In the genomic region with DNA sequence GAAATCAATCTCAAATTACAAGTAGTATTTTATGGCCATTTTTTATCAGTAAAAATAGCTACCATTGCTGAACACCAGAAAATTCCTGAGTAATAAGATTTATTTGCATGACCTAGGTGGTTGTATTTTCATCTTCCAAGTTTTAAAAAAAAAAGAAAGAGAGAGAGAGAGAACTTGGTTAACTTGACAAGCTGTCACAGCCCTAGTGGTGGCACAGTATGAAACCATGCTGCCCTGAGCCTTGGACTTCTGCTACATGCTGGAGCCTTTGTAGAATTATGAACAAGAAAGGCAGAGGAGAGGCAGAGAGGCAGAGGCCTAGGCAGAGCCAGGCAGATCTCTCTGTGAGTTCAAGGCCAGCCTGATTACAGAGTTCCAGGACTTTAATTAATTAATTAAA, we compare ENCODE assay signal across 20 mouse cellular contexts. TPM values are rescaled to one million over a fixed set of nuclear protein-coding genes. Genes with fewer than 3 reads are reported as not detected.
DNase-seq lines count a peak whose midpoint lies in the region; ATAC-seq and TF ChIP-seq lines count a peak whose summit lies in the region.
"Had no signal": no experiment of that assay in that cellular context is flagged by ENCODE, and none has a peak within 500 bp of the region (broad histone marks: within the 10 kb centered on the region; RNA-seq: fewer than 3 reads in every experiment).

No protein-coding gene starts in this region.

- no peak overlapping the region for H3K27ac ChIP-seq in midbrain, embryonic 11.5 days (ENCODE audit: low read depth, low read length)
- H3K27ac ChIP-seq in midbrain, embryonic 13.5 days: no peak overlapping the region
- peak overlapping the region; percentile 65; the same call in 1 of the 2 replicates for H3K27ac ChIP-seq in CH12.LX (ENCODE audit: insufficient read depth, low read depth)
- no peak overlapping the region for H3K27ac ChIP-seq in liver, embryonic 12.5 days
- H3K27ac ChIP-seq: kidney, postnatal 0 days; lung, embryonic 15.5 days; midbrain, embryonic 12.5 days had no signal

- H3K79me2 ChIP-seq in CH12.LX (replicated peaks; ENCODE audit: control insufficient read depth, extremely low read depth, insufficient read depth, poor library complexity, severe bottlenecking): peaks cover 67% of the 10 kb centered on the region

- ATAC-seq in midbrain, embryonic 11.5 days (ENCODE audit: low FRiP score): no peak
- ATAC-seq in midbrain, embryonic 13.5 days: no peak
- no peak for ATAC-seq in liver, embryonic 12.5 days
- ATAC-seq: forebrain, postnatal 0 days; intestine, embryonic 16.5 days had no signal

- in situ Hi-C loops in CH12.LX (cut with MboI; ENCODE audit: low pct_ligation_motif_present, low pct_unique_long_range_greater_than_20kb, low sequenced_read_pairs): no loop called here

- TF ChIP-seq POLR2A in CH12.LX (IDR thresholded peaks at IDR 0.05; ENCODE audit: low read depth, low read length): peak; percentile 41; the same call in 1 of the 2 replicates

- no peak overlapping the region for H3K4me3 ChIP-seq in midbrain, embryonic 11.5 days (ENCODE audit: low read depth, low read length)
- no peak overlapping the region for H3K4me3 ChIP-seq in midbrain, embryonic 13.5 days (replicated peaks)
- peak overlapping the region in 2 of 3 experiments; percentile 15 to 55 for H3K4me3 ChIP-seq in CH12.LX (replicated peaks in 1 of 3; ENCODE audit: low read depth in 2 of 3, low read length in 2 of 3, poor library complexity in 1 of 3)
- peak overlapping the region; percentile 28; the same call in 1 of the 2 replicates for H3K4me3 ChIP-seq in liver, embryonic 12.5 days
- H3K4me3 ChIP-seq: lung, embryonic 15.5 days; midbrain, embryonic 12.5 days had no signal

- H3K4me1 ChIP-seq in midbrain, embryonic 11.5 days (ENCODE audit: control insufficient read depth, insufficient read depth, low read length): no peaks in the 10 kb centered on the region
- H3K4me1 ChIP-seq in midbrain, embryonic 13.5 days (replicated peaks): 0 out of 2 replicates have a peak, but pooled peaks cover 3% of the 10 kb centered on the region
- peaks cover 29 to 66% of the 10 kb centered on the region in 2 experiments for H3K4me1 ChIP-seq in CH12.LX (ENCODE audit: control insufficient read depth in 1 of 2, insufficient read depth in 2 of 2)
- peaks cover 42% of the 10 kb centered on the region for H3K4me1 ChIP-seq in liver, embryonic 12.5 days
- H3K4me1 ChIP-seq: lung, embryonic 15.5 days; midbrain, embryonic 12.5 days had no signal

- H3K4me2 ChIP-seq in midbrain, embryonic 11.5 days: no peak overlapping the region
- no peak overlapping the region for H3K4me2 ChIP-seq in midbrain, embryonic 13.5 days (replicated peaks)
- H3K4me2 ChIP-seq in CH12.LX (ENCODE audit: insufficient read depth, low read depth, poor library complexity, severe bottlenecking): peak overlapping the region; percentile 98; the same call in 1 of the 2 replicates
- H3K4me2 ChIP-seq in liver, embryonic 12.5 days: peak overlapping the region; percentile 57; the same call in 1 of the 2 replicates
- H3K4me2 ChIP-seq: heart, embryonic 11.5 days; lung, embryonic 15.5 days; midbrain, embryonic 12.5 days had no signal

- H3K9me3 ChIP-seq in midbrain, embryonic 11.5 days (ENCODE audit: control insufficient read depth, low read length): no peaks in the 10 kb centered on the region
- H3K9me3 ChIP-seq in midbrain, embryonic 13.5 days: no peaks in the 10 kb centered on the region
- H3K9me3 ChIP-seq in CH12.LX (replicated peaks; ENCODE audit: low read length): no peaks in the 10 kb centered on the region
- H3K9me3 ChIP-seq in liver, embryonic 12.5 days (replicated peaks): no peaks in the 10 kb centered on the region
- H3K9me3 ChIP-seq: lung, embryonic 15.5 days; midbrain, embryonic 12.5 days had no signal

- no peaks in the 10 kb centered on the region for H3K27me3 ChIP-seq in midbrain, embryonic 11.5 days (ENCODE audit: control insufficient read depth, insufficient read depth, low read length)
- no peaks in the 10 kb centered on the region for H3K27me3 ChIP-seq in midbrain, embryonic 13.5 days
- H3K27me3 ChIP-seq in CH12.LX (replicated peaks): no peaks in the 10 kb centered on the region
- H3K27me3 ChIP-seq in liver, embryonic 12.5 days (replicated peaks): no peaks in the 10 kb centered on the region
- H3K27me3 ChIP-seq: lung, embryonic 15.5 days; midbrain, embryonic 12.5 days had no signal

- TF ChIP-seq EP300 in CH12.LX (IDR thresholded peaks at IDR 0.05; ENCODE audit: low read length): no peak

- dilution Hi-C loops in CH12.LX (cut with MboI; ENCODE audit: extremely low pct_ligation_motif_present, extremely low pct_unique_long_range_greater_than_20kb, low sequenced_read_pairs): no loop called here

- no peak; the same call in 1 of the 2 replicates for TF ChIP-seq RAD21 in CH12.LX (IDR thresholded peaks at IDR 0.05; ENCODE audit: low read depth, low read length)

- DNase-seq in midbrain, embryonic 11.5 days (ENCODE audit: low spot score, missing footprints): peak; percentile 72
- DNase-seq in CH12.LX (ENCODE audit: extremely low read depth): peak; percentile 72
- DNase-seq in naive thymus-derived CD4-positive, alpha-beta T cell, adult 2 months (ENCODE audit: low read depth): peak; percentile 63
- no peak for DNase-seq in cerebellum, postnatal 14 days
- DNase-seq in urinary bladder, postnatal 14 days (ENCODE audit: low spot score): no peak
- DNase-seq: adrenal gland, postnatal 25 days; cerebellum, adult 11 months; embryo, embryonic 11 days; forebrain, postnatal 0 days; heart, postnatal 4 days; left cerebral cortex, postnatal 4 days; right cerebral cortex, postnatal 14 days had no signal

- TF ChIP-seq CTCF in CH12.LX (conservative IDR thresholded peaks at IDR 0.05 in 1 of 2, IDR thresholded peaks at IDR 0.05 in 1 of 2; ENCODE audit: low read depth in 2 of 2, low read length in 2 of 2): peak in 1 of 2 experiments; percentile 42; a peak in 1 of 4 replicates

- H3K9ac ChIP-seq in midbrain, embryonic 11.5 days (ENCODE audit: low read length): no peak overlapping the region
- H3K9ac ChIP-seq in midbrain, embryonic 13.5 days (replicated peaks): no peak overlapping the region
- H3K9ac ChIP-seq in CH12.LX (ENCODE audit: insufficient read depth, low read depth): peak overlapping the region; percentile 82
- H3K9ac ChIP-seq in liver, embryonic 12.5 days: 0 out of 2 replicates have a peak overlapping the region, but pooled peaks have one; percentile 12
- H3K9ac ChIP-seq: forebrain, postnatal 0 days; lung, embryonic 15.5 days; midbrain, embryonic 12.5 days had no signal

- H3K36me3 ChIP-seq in midbrain, embryonic 11.5 days (ENCODE audit: control insufficient read depth, insufficient read depth, low read length): no peaks in the 10 kb centered on the region
- peaks cover 6% of the 10 kb centered on the region; the same call in 1 of the 2 replicates for H3K36me3 ChIP-seq in midbrain, embryonic 13.5 days
- H3K36me3 ChIP-seq in CH12.LX (replicated peaks in 1 of 2; ENCODE audit: control insufficient read depth in 1 of 2, insufficient read depth in 1 of 2, low read length in 1 of 2): peaks cover 14 to 35% of the 10 kb centered on the region in 2 experiments
- no peaks in the 10 kb centered on the region for H3K36me3 ChIP-seq in liver, embryonic 12.5 days
- H3K36me3 ChIP-seq: lung, embryonic 15.5 days had no signal

TF ChIP-seq in CH12.LX, 34 proteins besides CTCF, POLR2A, EP300 and RAD21 (continues in another document):
- no peak for TF ChIP-seq BHLHE40 (IDR thresholded peaks at IDR 0.05; ENCODE audit: low read depth, low read length)
- TF ChIP-seq TCF12 (IDR thresholded peaks at IDR 0.05; ENCODE audit: low read depth, low read length): no peak
- no peak for TF ChIP-seq MAFK (IDR thresholded peaks at IDR 0.05; ENCODE audit: insufficient replicate concordance, low read length)
- no peak for TF ChIP-seq USF1 (IDR thresholded peaks at IDR 0.05; ENCODE audit: low read depth, low read length)
- TF ChIP-seq POLR2AphosphoS2 (IDR thresholded peaks at IDR 0.05; ENCODE audit: low read depth, low read length): no peak
- TF ChIP-seq UBTF (IDR thresholded peaks at IDR 0.05; ENCODE audit: low read depth, low read length): no peak
- TF ChIP-seq ETS1 (conservative IDR thresholded peaks at IDR 0.05; ENCODE audit: low read depth, low read length): no peak
- no peak for TF ChIP-seq MAZ (IDR thresholded peaks at IDR 0.05; ENCODE audit: low read depth, low read length)
- TF ChIP-seq SIN3A (IDR thresholded peaks at IDR 0.05; ENCODE audit: low read length): peak; percentile 80

RNA-seq across cellular contexts. Expression of a gene that starts 1.6 kb away (rescaled TPM):
- polyA plus RNA-seq in midbrain, embryonic 11.5 days (2014; fragmentation: Nextera tagmentation; extraction: Ambion mirVana): 0.22 and 0.51 TPM in 2 replicates
- 0.19 TPM in 1 of 2 replicates, not detected in the other for polyA plus RNA-seq in midbrain, embryonic 13.5 days (2015; fragmentation: Nextera tagmentation; extraction: Ambion mirVana)
- total RNA-seq in CH12.LX (2012; rRNA removed) (10.0 and 12.0 TPM in 2 replicates), CH12.LX (2014; rRNA removed) (37.9 and 40.5 TPM in 2 replicates)
- polyA plus RNA-seq in CH12.LX (2012; ENCODE audit: insufficient read length, low read depth): 86.9 and 105 TPM in 2 replicates
- polyA plus RNA-seq in liver, embryonic 12.5 days (2016; fragmentation: Nextera tagmentation; extraction: Ambion mirVana): 4.3 and 4.6 TPM in 2 replicates

RNA-seq across cellular contexts. Expression of a gene that starts 8.5 kb away (rescaled TPM):
- polyA plus RNA-seq in midbrain, embryonic 11.5 days (2014; fragmentation: Nextera tagmentation; extraction: Ambion mirVana): 0.83 and 0.84 TPM in 2 replicates
- 0.62 and 1.1 TPM in 2 replicates for polyA plus RNA-seq in midbrain, embryonic 13.5 days (2015; fragmentation: Nextera tagmentation; extraction: Ambion mirVana)
- total RNA-seq in CH12.LX (2012; rRNA removed): 1.0 and 1.2 TPM in 2 replicates
- 2.8 and 3.8 TPM in 2 replicates for total RNA-seq in CH12.LX (2014; rRNA removed)
- polyA plus RNA-seq in CH12.LX (2012; ENCODE audit: insufficient read length, low read depth): 2.9 and 6.2 TPM in 2 replicates
- polyA plus RNA-seq in liver, embryonic 12.5 days (2016; fragmentation: Nextera tagmentation; extraction: Ambion mirVana): 0.66 and 0.77 TPM in 2 replicates
- total RNA-seq: adrenal gland, postnatal 25 days; forebrain, postnatal 0 days; left cerebral cortex, postnatal 4 days had no signal

RNA-seq across cellular contexts. Expression of a gene that starts 8.5 kb away (rescaled TPM):
- 3.0 and 4.6 TPM in 2 replicates for polyA plus RNA-seq in midbrain, embryonic 11.5 days (2014; fragmentation: Nextera tagmentation; extraction: Ambion mirVana)
- polyA plus RNA-seq in midbrain, embryonic 13.5 days (2015; fragmentation: Nextera tagmentation; extraction: Ambion mirVana): 2.1 and 3.1 TPM in 2 replicates
- 87.4 and 137 TPM in 2 replicates for total RNA-seq in CH12.LX (2012; rRNA removed)
- 164 and 165 TPM in 2 replicates for total RNA-seq in CH12.LX (2014; rRNA removed)
- polyA plus RNA-seq in CH12.LX (2012; ENCODE audit: insufficient read length, low read depth): 138 and 140 TPM in 2 replicates
- polyA plus RNA-seq in liver, embryonic 12.5 days (2016; fragmentation: Nextera tagmentation; extraction: Ambion mirVana): 3.4 and 4.2 TPM in 2 replicates

RNA-seq across cellular contexts. Expression of a gene that starts 18.0 kb away (rescaled TPM):
- polyA plus RNA-seq in midbrain, embryonic 11.5 days (2014; fragmentation: Nextera tagmentation; extraction: Ambion mirVana): 1.9 TPM in 2 replicates
- polyA plus RNA-seq in midbrain, embryonic 13.5 days (2015; fragmentation: Nextera tagmentation; extraction: Ambion mirVana): 2.6 and 3.3 TPM in 2 replicates
- 0.13 TPM in 2 replicates for total RNA-seq in CH12.LX (2012; rRNA removed)
- total RNA-seq in CH12.LX (2014; rRNA removed): 0.09 TPM in 1 of 2 replicates, not detected in the other
- 0.17 TPM in 1 of 2 replicates, not detected in the other for polyA plus RNA-seq in CH12.LX (2012; ENCODE audit: insufficient read length, low read depth)
- polyA plus RNA-seq in liver, embryonic 12.5 days (2016; fragmentation: Nextera tagmentation; extraction: Ambion mirVana): 0.12 TPM in 1 of 2 replicates, not detected in the other
- total RNA-seq: gastrocnemius, adult 8-10 months; heart, postnatal 4 days had no signal

Comparison
In these comparisons a context has a peak if more than half of its experiments do, and no peak if none do; other contexts are left out.
1. DNase-seq: peak in midbrain, embryonic 11.5 days (single experiment), CH12.LX (single experiment) and naive thymus-derived CD4-positive, alpha-beta T cell, adult 2 months (single experiment); none in cerebellum, postnatal 14 days (0 of 2) and urinary bladder, postnatal 14 days (single experiment).
2. H3K4me2 ChIP-seq: peak in CH12.LX (single experiment) and liver, embryonic 12.5 days (single experiment); none in midbrain, embryonic 11.5 days (single experiment) and midbrain, embryonic 13.5 days (single experiment).
3. H3K4me3 ChIP-seq: peak in CH12.LX (2 of 3) and liver, embryonic 12.5 days (single experiment); none in midbrain, embryonic 11.5 days (single experiment) and midbrain, embryonic 13.5 days (single experiment).
4. H3K9ac ChIP-seq: peak in CH12.LX (single experiment) and liver, embryonic 12.5 days (single experiment); none in midbrain, embryonic 11.5 days (single experiment) and midbrain, embryonic 13.5 days (single experiment).
5. RNA of a gene that starts 1.6 kb away (polyA plus RNA-seq): 86.9 to 105 TPM in CH12.LX; 4.3 to 4.6 TPM in liver, embryonic 12.5 days, 0.22 to 0.51 TPM in midbrain, embryonic 11.5 days and 0.19 TPM in midbrain, embryonic 13.5 days; every median in the first group is over 10 times any median in the second.
6. RNA of a gene that starts 8.5 kb away (polyA plus RNA-seq): 138 to 140 TPM in CH12.LX; 3.4 to 4.2 TPM in liver, embryonic 12.5 days, 3.0 to 4.6 TPM in midbrain, embryonic 11.5 days and 2.1 to 3.1 TPM in midbrain, embryonic 13.5 days; every median in the first group is over 10 times any median in the second.